Mouse (Mus musculus) T-helper 17 cell (primary cell): ENCODE measurements at regions not wholly inside any gene's neighbourhood (a gene's known extent, or its start where the extent isn't known, plus 50 kb on each side); places are given as distances from the start of the nearest gene placed in this dataset.

Source experiments
- in situ Hi-C, 2 experiments: fragments of 300-600 bp; cut with MboI, MseI; formaldehyde crosslinking; loops; 1 replicate in 1 of 2; 2 replicates in 1 of 2; pipeline ENCODE4 v1.15.1; 2025; ENCODE audit warnings: high pct_unique_total_duplicates in 2 of 2

- in situ Hi-C loops = no loop called here
Observed at GRCm38 (mm10) chr14:18394071-18394745, 62.5 kb upstream of the Ube2e1 start.

- in situ Hi-C loops = no loop called here
Observed at GRCm38 (mm10) chr14:18391824-18392486, 60.3 kb upstream of the Ube2e1 start.

- in situ Hi-C loops = no loop called here
Observed at GRCm38 (mm10) chr14:18389390-18389789, 57.7 kb upstream of the Ube2e1 start.

- in situ Hi-C loops = no loop called here
Observed at GRCm38 (mm10) chr14:18385953-18386668, 54.5 kb upstream of the Ube2e1 start.
